Mouse (Mus musculus): ENCODE measurements around the gene Dbil5. TPM values are rescaled to one million over a fixed set of nuclear protein-coding genes. Genes with fewer than 3 reads are reported as not detected.

Gene Dbil5
- 0.48 and 0.51 TPM in 2 replicates for polyA plus RNA-seq (2016; fragmentation: Nextera tagmentation; extraction: Ambion mirVana)

GRCm38 (mm10) chr11:76217390-76217800 is at the start of gene Dbil5, which contains the start of gene Gemin4:
Gene Dbil5 (plus strand): TSS chr11:76217608.
Gene Gemin4 (minus strand): TSS chr11:76217664.
- DNase-seq (ENCODE audit: low spot score): peak; percentile 98
- peak within 1 kb of the TSS; percentile 99 for H3K27ac ChIP-seq
- peak within 1 kb of the TSS; percentile 77 for H3K4me3 ChIP-seq
- peaks cover 62% of the 10 kb centered on the region for H3K36me3 ChIP-seq
- peaks cover 37% of the 10 kb centered on the region for H3K4me1 ChIP-seq (replicated peaks)
- H3K9me3 ChIP-seq: no peaks in the 10 kb centered on the region
- H3K27me3 ChIP-seq (ENCODE audit: insufficient read depth, poor library complexity, severe bottlenecking): no peaks in the 10 kb centered on the region
- under 1% methylated on average over 35 of the region's 35 CpGs for WGBS

- WGBS: 84% methylated on average over 3 of the region's 3 CpGs
- Histone ChIP-seq H3K36me3 (peaks cover 27% of the 10 kb centered on the region), H3K4me3 (no peak overlapping the region), H3K27ac (no peak overlapping the region), H3K27me3 (ENCODE audit: insufficient read depth, poor library complexity, severe bottlenecking) (no peaks in the 10 kb centered on the region), H3K9me3 (no peaks in the 10 kb centered on the region), H3K4me1 (replicated peaks) (0 out of 2 replicates have a peak, but pooled peaks cover 3% of the 10 kb centered on the region)
- no peak for DNase-seq (ENCODE audit: low spot score)
Measured at GRCm38 (mm10) chr11:76168976-76169375, 48.4 kb upstream of the Dbil5 start.

GRCm38 (mm10) chr11:76170207-76170606 is 47.2 kb upstream of the Dbil5 start:
- no peaks in the 10 kb centered on the region for H3K27me3 ChIP-seq (ENCODE audit: insufficient read depth, poor library complexity, severe bottlenecking)
- H3K4me3 ChIP-seq: no peak overlapping the region
- no peak for DNase-seq (ENCODE audit: low spot score)
- H3K27ac ChIP-seq: no peak overlapping the region
- peaks cover 20% of the 10 kb centered on the region for H3K36me3 ChIP-seq
- WGBS: 76% methylated on average over 5 of the region's 5 CpGs
- no peaks in the 10 kb centered on the region for H3K9me3 ChIP-seq
- 0 out of 2 replicates have a peak, but pooled peaks cover 3% of the 10 kb centered on the region for H3K4me1 ChIP-seq (replicated peaks)

- Histone ChIP-seq H3K27ac (peak overlapping the region; percentile 83), H3K4me3 (peak overlapping the region; percentile 90), H3K27me3 (ENCODE audit: insufficient read depth, poor library complexity, severe bottlenecking) (no peaks in the 10 kb centered on the region), H3K4me1 (replicated peaks) (peaks cover 17% of the 10 kb centered on the region), H3K9me3 (no peaks in the 10 kb centered on the region), H3K36me3 (peaks cover 8% of the 10 kb centered on the region; the same call in 1 of the 2 replicates)
- DNase-seq (ENCODE audit: low spot score): peak; percentile 26
- 2% methylated on average over 28 of the region's 28 CpGs for WGBS
Measured at GRCm38 (mm10) chr11:76178726-76179494, 38.5 kb upstream of the Dbil5 start.

- DNase-seq (ENCODE audit: low spot score): peak; percentile 89
- Histone ChIP-seq H3K4me1 (replicated peaks) (peaks cover 17% of the 10 kb centered on the region), H3K4me3 (peak within 1 kb of the TSS; percentile 90), H3K27ac (peak within 1 kb of the TSS; percentile 83), H3K27me3 (ENCODE audit: insufficient read depth, poor library complexity, severe bottlenecking) (no peaks in the 10 kb centered on the region), H3K9me3 (no peaks in the 10 kb centered on the region), H3K36me3 (peaks cover 8% of the 10 kb centered on the region; the same call in 1 of the 2 replicates)
- under 1% methylated on average over 37 of the region's 37 CpGs for WGBS
Measured at GRCm38 (mm10) chr11:76179495-76180145, 37.8 kb upstream of the Dbil5 start, which contains the start of the genes Vps53 and Fam57a. Gene Vps53 (minus strand): TSS chr11:76179647. Gene Fam57a (plus strand): TSS chr11:76179671.

GRCm38 (mm10) chr11:76180146-76180540 is 37.3 kb upstream of the Dbil5 start:
- WGBS: 23% methylated on average over 7 of the region's 7 CpGs
- Histone ChIP-seq H3K36me3 (peaks cover 8% of the 10 kb centered on the region; the same call in 1 of the 2 replicates), H3K27ac (peak overlapping the region; percentile 83; the same call in 1 of the 2 replicates), H3K9me3 (no peaks in the 10 kb centered on the region), H3K4me3 (peak overlapping the region; percentile 90), H3K27me3 (ENCODE audit: insufficient read depth, poor library complexity, severe bottlenecking) (no peaks in the 10 kb centered on the region), H3K4me1 (replicated peaks) (peaks cover 17% of the 10 kb centered on the region)
- no peak for DNase-seq (ENCODE audit: low spot score)

GRCm38 (mm10) chr11:76183745-76184144 is 33.7 kb upstream of the Dbil5 start:
- no peak overlapping the region for H3K4me3 ChIP-seq
- WGBS: 88% methylated on average over 4 of the region's 4 CpGs
- H3K27ac ChIP-seq: no peak overlapping the region
- H3K4me1 ChIP-seq (replicated peaks): peaks cover 10% of the 10 kb centered on the region
- no peak for DNase-seq (ENCODE audit: low spot score)
- no peaks in the 10 kb centered on the region for H3K36me3 ChIP-seq
- H3K27me3 ChIP-seq (ENCODE audit: insufficient read depth, poor library complexity, severe bottlenecking): no peaks in the 10 kb centered on the region
- no peaks in the 10 kb centered on the region for H3K9me3 ChIP-seq

- Histone ChIP-seq H3K36me3 (no peaks in the 10 kb centered on the region), H3K9me3 (no peaks in the 10 kb centered on the region), H3K27ac (no peak overlapping the region), H3K27me3 (ENCODE audit: insufficient read depth, poor library complexity, severe bottlenecking) (no peaks in the 10 kb centered on the region), H3K4me3 (no peak overlapping the region), H3K4me1 (replicated peaks) (no peaks in the 10 kb centered on the region)
- DNase-seq (ENCODE audit: low spot score): no peak
- 87% methylated on average over 6 of the region's 6 CpGs for WGBS
Measured at GRCm38 (mm10) chr11:76186908-76187307, 30.5 kb upstream of the Dbil5 start.

GRCm38 (mm10) chr11:76196275-76196976 is 21.0 kb upstream of the Dbil5 start:
- Histone ChIP-seq H3K27me3 (ENCODE audit: insufficient read depth, poor library complexity, severe bottlenecking) (peaks cover 15% of the 10 kb centered on the region; the same call in 1 of the 2 replicates), H3K9me3 (no peaks in the 10 kb centered on the region), H3K4me1 (replicated peaks) (peaks cover 3% of the 10 kb centered on the region; the same call in 1 of the 2 replicates), H3K36me3 (no peaks in the 10 kb centered on the region), H3K4me3 (no peak overlapping the region), H3K27ac (no peak overlapping the region)
- 75% methylated on average over 8 of the region's 8 CpGs for WGBS
- DNase-seq (ENCODE audit: low spot score): no peak

- Histone ChIP-seq H3K36me3 (no peaks in the 10 kb centered on the region), H3K27ac (no peak overlapping the region), H3K9me3 (no peaks in the 10 kb centered on the region), H3K27me3 (ENCODE audit: insufficient read depth, poor library complexity, severe bottlenecking) (peaks cover 15% of the 10 kb centered on the region; the same call in 1 of the 2 replicates), H3K4me1 (replicated peaks) (peaks cover 9% of the 10 kb centered on the region; the same call in 1 of the 2 replicates), H3K4me3 (no peak overlapping the region)
- DNase-seq (ENCODE audit: low spot score): no peak
- 61% methylated on average over 8 of the region's 8 CpGs for WGBS
Measured at GRCm38 (mm10) chr11:76196977-76197469, 20.4 kb upstream of the Dbil5 start.

GRCm38 (mm10) chr11:76201761-76202674 is 15.4 kb upstream of the Dbil5 start:
- peaks cover 19% of the 10 kb centered on the region; the same call in 1 of the 2 replicates for H3K27me3 ChIP-seq (ENCODE audit: insufficient read depth, poor library complexity, severe bottlenecking)
- H3K36me3 ChIP-seq: peaks cover 32% of the 10 kb centered on the region

More at GRCm38 (mm10) chr11:76201761-76202674, 15.4 kb upstream of the Dbil5 start:
- peak overlapping the region; percentile 94 for H3K4me3 ChIP-seq
- H3K4me1 ChIP-seq (replicated peaks): peaks cover 25% of the 10 kb centered on the region
- DNase-seq (ENCODE audit: low spot score): peak; percentile 84
- under 1% methylated on average over 90 of the region's 90 CpGs for WGBS
- H3K9me3 ChIP-seq: no peaks in the 10 kb centered on the region
- H3K27ac ChIP-seq: peak overlapping the region; percentile 94
